Mouse (Mus musculus) spleen, adult 18-20 months (tissue): ENCODE data around the gene Dmrtc1c2.
"Not testable (repeated sequence)": the region's sequence is repeated elsewhere in the genome, so short reads cannot be mapped to it uniquely, and the experiment has no call there.

Source experiments
- DNase-seq, 2 experiments: peaks; one replicate each; pipeline ENCODE4 v3.0.0; 2022; ENCODE audit warnings: mixed read lengths in 2 of 2

Gene Dmrtc1c2

GRCm38 (mm10) chrX:102854516-102854915 lies at the start of gene Dmrtc1c2:
Gene Dmrtc1c2, minus strand, starts transcription at chrX:102854616.
- not testable (repeated sequence) for DNase-seq

- DNase-seq = no peak
Observed at GRCm38 (mm10) chrX:102867871-102868270, 13.5 kb upstream of the Dmrtc1c2 start, which contains the start of gene 1700031F05Rik. Gene 1700031F05Rik, minus strand, starts transcription at chrX:102867971.

- no peak for DNase-seq
Observed at GRCm38 (mm10) chrX:102812311-102812710, 42.1 kb downstream of the Dmrtc1c2 start.

- DNase-seq = not testable (repeated sequence)
Observed at GRCm38 (mm10) chrX:102802663-102803062, 51.8 kb downstream of the Dmrtc1c2 start, which contains the start of gene Dmrtc1c1. Gene Dmrtc1c1, plus strand, starts transcription at chrX:102802963.
